Mouse (Mus musculus) A20 (cell line): Measurements from ENCODE around the gene Znhit1.
A peak's percentile ranks its signal among the peaks of the same experiment; 100 is the strongest.
"Not testable (repeated sequence)": the region's sequence is repeated elsewhere in the genome, so short reads cannot be mapped to it uniquely, and the experiment has no call there.

Source experiments
- DNase-seq: peaks from one replicate; pipeline ENCODE4 v3.0.0-alpha.2; 2011; ENCODE audit warnings: low read depth, low spot score

Gene Znhit1

GRCm38 (mm10) chr5:136953015-136953414, 34.8 kb downstream of the Znhit1 start, which contains the start of gene Fis1:
TSS of gene Fis1 (plus strand) at chr5:136953275.
- peak; percentile 95 for DNase-seq

GRCm38 (mm10) chr5:136952153-136952552, 35.7 kb downstream of the Znhit1 start:
- DNase-seq: no peak

- DNase-seq: no peak
These were observed 37.3 kb downstream of the Znhit1 start for GRCm38 (mm10) chr5:136950521-136950920.

- peak; percentile 75 for DNase-seq
These were observed 38.1 kb downstream of the Znhit1 start for GRCm38 (mm10) chr5:136949551-136950336.

- DNase-seq: no peak
These were observed 39.9 kb downstream of the Znhit1 start for GRCm38 (mm10) chr5:136947874-136948273.

GRCm38 (mm10) chr5:136945084-136945483, 42.7 kb downstream of the Znhit1 start:
- no peak for DNase-seq

- no peak for DNase-seq
These were observed 44.4 kb downstream of the Znhit1 start for GRCm38 (mm10) chr5:136943382-136943781.

GRCm38 (mm10) chr5:136942781-136943180, 45.0 kb downstream of the Znhit1 start:
- DNase-seq: peak; percentile 40

GRCm38 (mm10) chr5:136940845-136941560, 46.8 kb downstream of the Znhit1 start:
- no peak for DNase-seq

GRCm38 (mm10) chr5:136940029-136940428, 47.8 kb downstream of the Znhit1 start:
- not testable (repeated sequence) for DNase-seq

GRCm38 (mm10) chr5:136939284-136939683, 48.5 kb downstream of the Znhit1 start:
- peak; percentile 28 for DNase-seq

- no peak for DNase-seq
These were observed 50.2 kb downstream of the Znhit1 start for GRCm38 (mm10) chr5:136937621-136938020.

GRCm38 (mm10) chr5:136936750-136937149, 51.1 kb downstream of the Znhit1 start:
- DNase-seq: no peak

- DNase-seq: peak; percentile 34
These were observed 51.7 kb downstream of the Znhit1 start for GRCm38 (mm10) chr5:136935905-136936695.

GRCm38 (mm10) chr5:136933930-136934329, 53.9 kb downstream of the Znhit1 start:
- DNase-seq: no peak

GRCm38 (mm10) chr5:136932956-136933355, 54.9 kb downstream of the Znhit1 start:
- no peak for DNase-seq
